Mouse (Mus musculus) liver, embryonic 14.5 days (tissue): ENCODE data around the gene Mecom.

Experiments used
- CTCF ChIP-seq: IDR thresholded peaks from 2 replicates; pipeline ENCODE4 v1.5.1; 2016; ENCODE audit warnings: antibody characterized with exemption, low read depth, control low read depth
- EP300 ChIP-seq: IDR thresholded peaks from 2 replicates; pipeline ENCODE4 v1.6.1; 2016; ENCODE audit warnings: antibody characterized with exemption, low read depth

DNA sequence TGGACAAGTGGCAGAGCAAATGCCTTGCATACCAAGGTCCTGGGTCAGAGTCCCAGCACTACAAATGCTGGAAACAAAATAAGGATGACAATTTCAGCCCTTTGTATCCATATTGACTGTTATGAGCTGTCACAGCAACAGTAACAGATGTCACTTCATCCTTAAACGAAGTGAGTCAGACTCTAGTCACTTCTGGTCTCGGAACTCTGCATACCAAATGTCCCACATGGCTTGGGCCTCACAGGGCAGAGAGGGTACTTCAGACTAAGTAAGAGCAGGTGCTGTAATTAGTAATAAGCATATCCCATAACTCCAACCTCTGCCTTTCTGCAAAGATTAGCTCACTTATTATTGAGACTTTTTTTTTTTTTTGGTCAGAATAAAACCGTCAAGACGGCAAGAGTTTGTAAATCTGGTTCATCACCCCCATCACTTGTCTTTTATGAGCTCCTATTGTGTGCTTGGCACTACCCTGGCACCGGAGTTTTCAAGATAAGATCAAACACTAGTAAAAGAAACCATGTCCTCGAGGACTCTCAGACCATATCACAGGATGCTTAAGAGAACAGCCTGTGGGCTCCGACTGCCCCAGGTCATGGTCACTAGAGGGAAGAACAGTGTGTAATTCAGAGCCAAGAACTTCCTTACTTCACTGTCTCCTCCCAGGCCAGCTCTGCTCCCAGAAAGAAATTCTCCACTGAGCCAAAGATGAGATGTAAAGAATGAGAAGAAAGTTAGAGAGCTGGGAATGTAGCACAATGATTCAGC lies 79.6 kb downstream of the Mecom start:
- TF ChIP-seq CTCF (no peak), EP300 (no peak)
